Mouse (Mus musculus): Measurements from ENCODE around the gene Syf2.
"Not testable (repeated sequence)": the region's sequence is repeated elsewhere in the genome, so short reads cannot be mapped to it uniquely, and the experiment has no call there.

Syf2 gene

DNA sequence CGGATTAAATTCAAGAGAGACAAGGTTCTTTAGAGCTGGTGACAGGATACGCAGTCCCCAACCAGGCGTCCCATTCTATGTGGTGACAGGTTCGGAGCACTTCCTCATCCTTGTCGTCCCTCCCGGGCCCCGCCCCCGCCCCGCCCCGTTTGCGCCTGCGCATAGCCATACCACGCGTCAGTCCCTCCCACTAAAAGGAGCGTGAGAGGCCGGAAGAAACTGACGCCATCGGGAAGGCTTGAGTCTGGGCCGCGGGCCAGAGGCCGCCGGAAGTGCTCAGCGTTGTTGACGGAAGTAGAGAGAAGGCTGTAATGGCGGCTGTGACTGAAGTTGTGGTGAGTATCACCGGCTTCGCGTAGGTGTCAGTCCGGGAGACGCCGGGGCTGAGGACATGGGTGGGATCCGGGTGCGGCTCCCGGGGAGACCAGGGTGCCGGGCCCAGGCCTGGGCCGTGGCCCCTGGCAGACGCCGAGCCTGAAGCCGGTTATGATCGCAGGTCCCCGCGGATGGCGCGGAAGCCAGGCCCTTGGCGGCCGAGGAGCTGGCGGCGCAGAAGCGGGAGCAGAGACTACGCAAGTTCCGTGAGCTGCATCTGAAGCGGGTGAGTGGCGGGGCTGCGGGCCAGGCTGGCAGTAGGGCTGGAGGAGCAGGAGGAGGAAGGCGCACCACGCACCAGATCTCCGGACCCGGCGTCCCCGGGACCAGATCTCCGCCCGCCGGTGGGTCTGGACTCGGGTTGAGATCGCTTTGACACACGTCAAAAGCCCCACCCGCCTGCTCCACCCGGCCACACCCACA, at the start of gene Syf2:
TSS of gene Syf2 (plus strand) at position 215 of the 798 bp plus-strand sequence.
- DNase-seq (ENCODE audit: low spot score), result peak; percentile 94

GRCm38 (mm10) chr4:134883266-134883665, 47.4 kb upstream of the Syf2 start:
- DNase-seq (ENCODE audit: low spot score), result peak; percentile 62

DNA sequence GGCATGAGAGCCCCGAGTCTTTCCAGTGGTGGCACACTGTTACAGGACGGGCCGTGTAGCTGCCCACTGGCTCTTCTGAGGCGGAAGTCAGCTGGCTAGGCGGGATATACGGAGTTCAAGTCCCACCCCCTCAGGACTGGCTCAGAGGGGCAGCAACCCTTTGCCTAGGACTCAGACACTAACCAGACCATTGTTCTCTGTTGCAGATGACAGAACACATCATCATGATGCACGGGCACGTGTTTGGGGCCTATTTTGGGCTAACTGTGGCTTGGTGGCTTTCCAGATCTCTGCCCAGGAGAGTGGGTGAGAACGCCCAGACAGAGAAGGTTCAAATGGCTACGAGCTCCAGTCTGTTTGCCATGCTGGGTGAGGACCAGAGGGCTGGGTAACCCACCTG, 46.9 kb upstream of the Syf2 start:
- no peak for DNase-seq (ENCODE audit: low spot score)

DNA sequence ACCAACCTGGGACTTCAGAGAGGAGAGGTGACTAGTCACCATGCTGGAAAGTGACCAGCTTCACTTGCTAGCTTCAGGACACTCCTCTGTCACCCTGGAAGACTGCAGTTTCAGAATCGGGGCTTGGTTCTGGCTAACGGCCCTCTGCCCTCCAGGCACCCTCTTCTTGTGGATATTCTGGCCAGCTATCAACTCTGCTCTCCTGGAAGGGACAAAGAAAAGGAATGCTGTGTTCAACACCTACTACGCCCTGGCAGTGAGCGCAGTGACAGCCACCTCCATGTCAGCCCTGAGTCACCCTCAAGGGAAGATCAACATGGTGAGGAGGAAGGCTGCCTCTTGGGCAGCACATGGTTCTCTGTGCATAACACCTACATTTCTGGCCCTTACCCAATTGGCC, 46.3 kb upstream of the Syf2 start:
- DNase-seq (ENCODE audit: low spot score), result no peak

DNA sequence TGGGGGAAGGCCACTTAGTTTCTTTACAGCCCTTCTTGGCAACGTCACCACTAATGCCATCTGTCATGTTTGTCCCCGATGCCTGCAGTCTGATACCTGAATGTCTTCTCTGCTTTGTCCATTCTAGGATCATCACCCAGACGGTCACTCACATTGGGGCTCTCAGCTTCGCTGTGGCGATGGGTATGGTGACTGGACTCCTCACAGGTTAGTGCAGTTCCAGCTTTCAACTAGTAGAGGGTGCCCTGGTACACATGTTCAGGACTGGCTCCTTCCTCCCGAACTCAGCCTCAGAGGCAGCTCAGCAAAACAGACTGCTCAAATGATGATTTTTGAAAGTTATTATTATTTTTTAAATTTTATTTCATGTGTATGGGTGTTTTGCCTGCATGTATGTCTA, 38.6 kb upstream of the Syf2 start:
- peak; percentile 70 for DNase-seq (ENCODE audit: low spot score)

DNA sequence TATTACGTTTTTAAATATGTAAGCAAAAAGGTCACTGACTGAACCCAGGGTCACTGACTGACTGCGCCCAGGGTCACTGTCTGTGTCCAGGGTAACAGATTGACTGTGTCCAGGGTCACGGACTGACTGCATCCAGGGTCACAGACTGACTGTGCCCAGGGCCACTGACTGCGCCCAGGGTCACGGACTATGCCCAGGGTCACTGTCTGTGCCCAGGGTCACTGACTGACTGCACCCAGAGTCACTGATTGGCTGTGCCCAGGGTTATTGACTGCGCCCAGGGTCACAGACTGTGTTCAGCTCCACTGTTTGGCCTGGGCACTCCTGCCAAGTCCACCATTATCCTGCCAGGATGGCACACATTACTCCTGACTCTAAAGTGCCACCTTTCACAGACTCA, 33.4 kb upstream of the Syf2 start:
- DNase-seq (ENCODE audit: low spot score), result no peak

- no peak for DNase-seq (ENCODE audit: low spot score)
Measured at GRCm38 (mm10) chr4:134901126-134901525, 29.6 kb upstream of the Syf2 start.

DNA sequence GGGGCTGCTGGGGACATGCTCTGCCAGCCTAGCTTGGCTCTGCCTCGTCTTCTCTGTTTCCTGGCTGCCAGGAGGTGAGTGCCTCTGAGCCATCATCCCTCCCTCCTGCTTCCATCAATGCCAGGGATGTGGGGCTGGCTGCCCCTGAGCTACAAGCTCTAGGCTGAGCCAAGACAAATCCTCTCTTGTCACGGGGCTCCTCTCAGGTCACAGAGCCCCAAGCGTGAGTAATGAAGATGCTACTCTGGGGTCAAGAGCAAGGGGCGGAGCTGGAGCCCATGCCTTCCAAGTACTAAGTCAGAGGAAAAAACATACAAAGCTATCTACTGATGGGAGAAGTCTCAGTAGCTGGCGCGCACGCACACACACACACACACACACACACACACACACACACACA, 27.7 kb upstream of the Syf2 start:
- DNase-seq (ENCODE audit: low spot score), result no peak

- not testable (repeated sequence) for DNase-seq (ENCODE audit: low spot score)
Measured at GRCm38 (mm10) chr4:134911406-134911805, 19.3 kb upstream of the Syf2 start.

DNA sequence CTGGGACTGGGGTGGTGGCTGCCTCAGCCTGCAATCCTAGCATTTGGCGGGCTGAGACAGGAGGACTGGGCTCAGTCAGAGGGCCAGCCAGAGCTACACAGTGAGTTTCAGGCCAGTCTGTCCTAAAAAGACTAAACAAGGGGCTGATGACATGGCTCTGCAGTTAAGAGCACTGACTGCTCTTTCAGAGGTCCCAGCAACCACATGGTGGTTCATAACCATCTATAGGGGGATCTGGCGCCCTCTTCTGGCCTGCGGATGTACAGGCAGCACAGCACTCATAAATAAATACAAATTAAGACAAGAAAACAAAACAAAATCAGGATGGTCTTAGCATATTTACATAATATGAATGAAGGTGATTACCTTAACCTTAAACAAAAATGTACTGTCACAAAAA, 17.3 kb upstream of the Syf2 start:
- peak; percentile 88 for DNase-seq (ENCODE audit: low spot score)

- no peak for DNase-seq (ENCODE audit: low spot score)
Measured at GRCm38 (mm10) chr4:134914122-134914863, 16.4 kb upstream of the Syf2 start.

- DNase-seq (ENCODE audit: low spot score), result peak; percentile 98
Measured at GRCm38 (mm10) chr4:134914864-134915209, 15.9 kb upstream of the Syf2 start, which contains the start of gene Tmem50a. Gene Tmem50a, minus strand, starts transcription at chr4:134915024.

DNA sequence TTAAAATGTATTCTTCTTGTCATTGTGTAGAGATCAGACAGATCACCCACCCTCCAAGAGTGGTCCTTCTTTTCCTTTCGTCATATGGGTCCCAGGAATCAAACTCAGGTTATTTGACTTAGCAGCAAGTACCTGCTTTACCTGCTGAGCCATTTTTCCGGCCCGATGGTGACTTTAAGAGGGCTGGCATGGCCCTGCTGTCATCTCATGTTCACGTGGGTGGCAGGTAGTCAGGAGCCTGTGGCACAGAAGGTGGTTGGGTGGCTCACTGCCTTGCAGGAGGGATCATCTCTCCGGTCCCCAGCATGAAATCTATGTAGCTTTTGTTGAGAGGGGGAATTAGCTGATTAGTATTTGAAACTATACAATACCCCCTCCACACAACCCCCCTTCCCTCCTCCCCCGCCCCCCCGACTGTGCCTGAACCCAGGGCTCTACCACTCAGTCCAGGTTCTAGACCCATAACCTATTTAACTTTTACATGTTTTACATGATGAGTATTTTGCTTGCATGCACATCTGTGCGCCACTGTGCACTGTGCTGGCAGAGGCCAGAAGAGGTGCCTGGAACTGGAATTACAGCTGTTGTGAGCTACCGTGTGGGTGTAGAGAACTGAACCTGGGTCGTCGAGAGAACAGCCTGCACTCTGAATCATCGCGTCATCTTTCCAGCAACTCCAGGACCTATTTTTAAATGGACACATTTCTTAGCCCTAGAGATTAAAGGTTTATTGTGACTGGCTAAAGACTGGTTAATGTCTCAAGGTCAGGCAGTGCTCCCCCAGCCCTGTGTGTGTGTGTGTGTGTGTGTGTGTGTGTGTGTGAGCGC, 15.3 kb upstream of the Syf2 start:
- DNase-seq (ENCODE audit: low spot score), result no peak

- no peak for DNase-seq (ENCODE audit: low spot score)
Measured at GRCm38 (mm10) chr4:134917194-134917593, 13.5 kb upstream of the Syf2 start.

DNA sequence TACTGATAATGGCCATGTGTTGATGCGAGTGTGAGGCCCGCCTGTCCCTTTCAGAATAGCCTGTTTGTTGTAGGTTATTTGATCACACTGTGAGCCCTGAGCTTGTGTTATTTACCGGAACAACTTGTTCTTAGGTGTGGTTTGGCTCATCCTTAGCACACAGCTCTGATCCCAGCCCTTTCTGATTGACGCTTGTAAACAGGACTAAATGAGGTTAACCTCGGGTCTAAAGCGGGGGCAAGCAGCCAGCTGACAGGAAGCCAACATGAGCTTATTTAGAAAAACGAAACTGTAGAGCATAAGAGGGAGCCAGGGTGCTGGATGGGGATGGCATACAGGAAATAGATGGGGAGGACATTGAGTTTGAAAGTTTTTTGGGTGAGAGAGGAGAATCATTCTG, 12.3 kb upstream of the Syf2 start:
- peak; percentile 73 for DNase-seq (ENCODE audit: low spot score)

GRCm38 (mm10) chr4:134919733-134920540, 10.8 kb upstream of the Syf2 start:
- no peak for DNase-seq (ENCODE audit: low spot score)

DNA sequence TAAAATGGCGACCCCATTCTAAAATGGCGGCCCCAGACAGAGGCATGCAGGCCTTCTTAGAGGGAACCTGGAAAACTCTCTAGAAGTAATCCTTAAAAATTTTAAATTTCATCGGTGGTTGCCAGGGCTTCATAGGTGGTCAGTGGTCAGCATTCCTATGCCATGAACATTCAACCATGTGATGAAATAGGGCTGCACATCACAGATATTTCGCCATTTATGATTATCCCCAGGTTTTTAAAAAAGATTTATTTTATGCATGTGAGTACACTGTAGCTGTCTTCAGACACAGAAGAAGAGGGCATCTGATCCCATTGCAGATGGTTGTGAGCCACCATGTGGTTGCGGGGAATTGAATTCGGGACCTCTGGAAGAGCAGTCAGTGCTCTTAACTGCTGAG, 10.1 kb upstream of the Syf2 start:
- no peak for DNase-seq (ENCODE audit: low spot score)

DNA sequence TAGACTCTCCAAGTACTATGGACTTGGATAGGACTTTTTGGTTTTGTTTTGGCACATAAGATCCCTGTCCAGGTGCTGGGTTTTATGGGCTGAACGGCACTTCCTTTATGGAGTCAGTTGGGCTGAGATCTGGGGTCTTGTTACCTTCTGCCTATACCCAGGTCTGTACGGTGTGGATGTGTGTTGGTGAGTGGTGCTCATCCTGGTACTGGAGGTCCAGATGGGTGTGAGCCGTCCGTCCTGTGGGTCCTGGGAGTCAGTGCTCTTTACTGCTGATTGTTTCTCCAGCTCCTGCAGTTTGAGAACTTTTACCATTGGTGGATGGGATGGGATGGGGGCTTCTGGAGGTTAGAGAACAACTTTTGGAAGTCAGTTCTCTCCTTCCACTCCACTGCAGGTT, 9.0 kb upstream of the Syf2 start:
- DNase-seq (ENCODE audit: low spot score), result no peak

DNA sequence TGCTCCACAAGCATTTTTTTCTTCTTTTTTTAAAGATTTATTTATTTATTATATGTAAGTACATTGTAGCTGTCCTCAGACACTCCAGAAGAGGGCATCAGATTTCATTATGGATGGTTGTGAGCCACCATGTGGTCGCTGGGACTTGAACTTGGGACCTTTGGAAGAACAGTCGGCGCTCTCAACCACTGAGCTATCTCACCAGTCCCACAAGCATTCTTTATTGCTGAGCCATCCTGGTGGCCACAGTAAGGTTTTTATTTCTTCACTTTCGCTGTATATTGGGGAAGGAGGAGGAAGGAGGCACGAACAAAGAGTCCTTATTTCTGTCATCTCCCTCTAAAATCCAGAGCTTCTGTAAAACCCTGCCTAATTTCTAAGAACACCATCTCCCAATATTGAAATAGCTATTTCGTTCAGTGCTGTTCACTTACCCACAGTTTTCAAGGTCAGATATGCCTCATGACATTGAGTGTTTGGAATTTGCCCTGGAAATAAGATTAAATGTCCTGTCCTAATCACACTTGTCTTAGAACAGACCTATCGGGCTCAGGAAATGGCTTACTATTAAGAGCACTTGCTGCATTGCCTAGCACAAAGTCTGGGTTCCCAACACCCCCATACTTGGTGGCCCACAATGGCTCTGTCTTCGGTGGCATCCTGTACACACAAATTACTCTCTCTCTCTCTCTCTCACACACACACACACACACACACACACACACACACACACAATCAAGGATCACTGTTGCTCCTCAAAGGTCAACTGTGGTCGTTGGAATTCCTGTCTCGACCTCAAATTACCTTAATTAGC, 8.4 kb upstream of the Syf2 start:
- no peak for DNase-seq (ENCODE audit: low spot score)

- peak; percentile 78 for DNase-seq (ENCODE audit: low spot score)
Measured at GRCm38 (mm10) chr4:134922925-134923244, 7.8 kb upstream of the Syf2 start.
